Mouse (Mus musculus): ENCODE measurements around the gene Cspg4. TPM values are rescaled to one million over a fixed set of nuclear protein-coding genes. Genes with fewer than 3 reads are reported as not detected.
A peak's percentile ranks its signal among the peaks of the same experiment; 100 is the strongest.

Cspg4 gene
- 3.5 and 4.0 TPM in 2 replicates for polyA plus RNA-seq (2016; fragmentation: Nextera tagmentation; extraction: Ambion mirVana)

DNA sequence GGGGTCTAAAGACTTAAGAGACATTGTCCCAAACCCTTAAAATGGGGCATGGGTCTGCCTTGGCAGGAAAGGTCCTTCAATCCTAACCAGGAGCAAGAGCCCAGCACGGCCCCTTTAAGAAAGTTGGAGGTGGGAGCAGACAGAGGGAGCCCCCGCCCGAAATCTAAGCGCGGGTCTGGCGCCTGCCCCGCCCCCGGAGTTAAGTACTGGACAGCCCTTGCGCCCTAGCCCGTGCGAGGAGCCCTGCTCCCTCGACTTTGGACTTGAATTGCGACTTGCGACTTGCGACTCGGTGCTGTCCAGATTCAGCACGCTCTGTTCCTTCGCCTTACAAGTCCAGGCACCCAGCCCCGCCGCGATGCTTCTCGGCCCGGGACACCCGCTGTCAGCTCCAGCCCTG lies at the start of gene Cspg4:
Gene Cspg4 (plus strand): TSS at position 202 of the 400 bp plus-strand sequence.
- Histone ChIP-seq H3K27ac (replicated peaks) (no peak within 1 kb of the TSS), H3K27me3 (peaks cover 33% of the 10 kb centered on the region), H3K4me3 (peak within 1 kb of the TSS; percentile 31), H3K4me1 (peaks cover 21% of the 10 kb centered on the region), H3K4me2 (replicated peaks) (peak within 1 kb of the TSS; percentile 54), H3K9ac (replicated peaks) (peak within 1 kb of the TSS; percentile 21; the same call in 1 of the 2 replicates), H3K9me3 (no peaks in the 10 kb centered on the region), H3K36me3 (no peaks in the 10 kb centered on the region)
- no peak for ATAC-seq (ENCODE audit: low FRiP score, low read depth)
- WGBS, result 1% methylated on average over 24 of the region's 24 CpGs

DNA sequence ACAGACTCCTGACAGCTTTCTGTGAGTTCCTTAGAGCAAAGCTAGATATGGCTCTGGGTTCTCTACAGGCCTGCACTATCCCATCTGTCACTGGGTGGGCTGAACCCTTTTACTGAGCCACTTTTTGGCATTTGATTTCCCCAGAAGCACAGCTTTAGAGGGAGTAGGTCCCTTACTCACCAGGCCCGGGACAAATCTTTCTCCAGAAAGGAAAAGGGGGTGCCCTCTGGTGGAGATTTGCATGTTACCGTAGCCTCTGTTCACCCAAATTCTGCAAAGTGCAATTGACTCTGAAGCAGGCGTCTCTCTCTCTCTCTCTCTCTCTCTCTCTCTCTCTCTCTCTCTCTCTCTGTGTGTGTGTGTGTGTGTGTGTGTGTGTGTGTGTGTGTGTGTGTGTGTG lies 39.9 kb upstream of the Cspg4 start:
- ATAC-seq (ENCODE audit: low FRiP score, low read depth), result no peak; the same call in 1 of the 2 replicates
- Histone ChIP-seq H3K4me2 (replicated peaks) (peak overlapping the region; percentile 56; the same call in 1 of the 2 replicates), H3K4me3 (no peak overlapping the region), H3K27me3 (peaks cover 26% of the 10 kb centered on the region), H3K4me1 (peaks cover 19% of the 10 kb centered on the region), H3K27ac (replicated peaks) (0 out of 2 replicates have a peak overlapping the region, but pooled peaks have one; percentile 15), H3K9me3 (no peaks in the 10 kb centered on the region), H3K36me3 (no peaks in the 10 kb centered on the region), H3K9ac (replicated peaks) (no peak overlapping the region)
- WGBS, result 2% methylated on average over 3 of the region's 3 CpGs

DNA sequence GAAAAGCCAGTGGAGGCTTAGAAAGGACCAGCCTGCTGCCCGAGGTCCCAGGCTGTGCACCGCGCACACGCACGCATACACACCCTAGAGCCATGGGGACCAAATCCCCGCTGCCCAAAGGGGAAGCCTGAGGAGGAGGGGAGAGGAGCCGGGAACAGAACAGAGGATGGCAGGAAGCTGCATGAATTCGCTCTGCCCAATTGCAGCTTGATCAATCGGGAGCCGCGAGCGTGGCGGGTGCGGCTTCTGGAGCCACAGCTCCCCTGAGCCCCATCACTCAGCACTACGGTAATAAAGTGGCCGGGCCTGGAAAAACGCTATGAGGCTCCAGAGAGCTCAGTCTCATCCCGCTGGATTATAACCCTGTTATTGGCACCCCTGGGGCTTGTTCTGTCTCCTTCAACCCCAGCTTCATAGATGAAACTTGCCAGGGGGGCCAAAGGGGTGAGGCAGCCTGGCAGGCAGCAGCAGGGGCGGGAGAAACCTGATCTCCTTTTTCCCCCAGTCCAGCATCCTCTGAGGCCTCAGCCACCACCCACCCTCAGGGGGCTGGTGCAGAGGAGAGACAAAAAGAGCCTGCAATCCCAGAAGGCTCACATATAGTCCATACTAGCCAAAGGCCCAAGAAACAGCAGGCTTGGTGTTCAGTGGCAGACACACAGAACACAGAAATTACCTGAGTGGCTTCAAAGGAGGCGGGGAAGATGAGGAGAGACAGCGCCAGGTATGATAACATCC lies 39.2 kb upstream of the Cspg4 start:
- Histone ChIP-seq H3K9me3 (no peaks in the 10 kb centered on the region), H3K9ac (replicated peaks) (peak overlapping the region; percentile 56), H3K4me2 (replicated peaks) (peak overlapping the region; percentile 56), H3K4me1 (peaks cover 27% of the 10 kb centered on the region), H3K36me3 (no peaks in the 10 kb centered on the region), H3K4me3 (peak overlapping the region; percentile 31), H3K27me3 (peaks cover 26% of the 10 kb centered on the region), H3K27ac (replicated peaks) (peak overlapping the region; percentile 15; the same call in 1 of the 2 replicates)
- ATAC-seq (ENCODE audit: low FRiP score, low read depth), result peak; percentile 34; the same call in 1 of the 2 replicates
- WGBS, result 11% methylated on average over 21 of the region's 21 CpGs

DNA sequence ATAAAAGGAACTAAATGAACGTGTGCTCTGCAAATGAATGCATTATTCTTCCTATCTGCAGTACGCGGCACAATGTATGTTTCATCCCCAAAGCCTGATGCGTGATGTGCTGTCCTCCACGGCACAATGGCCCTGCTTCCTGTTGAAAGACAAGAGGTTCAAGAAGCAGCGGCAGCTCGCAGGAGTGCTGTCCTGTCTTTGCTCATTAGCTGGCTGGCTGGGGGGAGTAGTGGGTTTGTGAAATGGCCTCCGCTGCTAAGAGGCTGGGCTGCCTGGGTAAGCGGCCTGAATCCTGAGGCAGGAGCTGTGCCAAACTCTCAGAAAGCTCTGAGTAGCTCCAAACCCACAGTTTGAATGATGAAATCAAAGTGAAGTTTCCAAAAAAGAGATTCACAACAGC lies 36.7 kb upstream of the Cspg4 start:
- Histone ChIP-seq H3K36me3 (no peaks in the 10 kb centered on the region), H3K4me1 (peaks cover 35% of the 10 kb centered on the region), H3K9me3 (no peaks in the 10 kb centered on the region), H3K27me3 (peaks cover 35% of the 10 kb centered on the region), H3K27ac (replicated peaks) (no peak overlapping the region), H3K4me3 (no peak overlapping the region), H3K9ac (replicated peaks) (no peak overlapping the region), H3K4me2 (replicated peaks) (no peak overlapping the region)
- no peak for ATAC-seq (ENCODE audit: low FRiP score, low read depth)
- WGBS, result 36% methylated on average over 9 of the region's 9 CpGs

DNA sequence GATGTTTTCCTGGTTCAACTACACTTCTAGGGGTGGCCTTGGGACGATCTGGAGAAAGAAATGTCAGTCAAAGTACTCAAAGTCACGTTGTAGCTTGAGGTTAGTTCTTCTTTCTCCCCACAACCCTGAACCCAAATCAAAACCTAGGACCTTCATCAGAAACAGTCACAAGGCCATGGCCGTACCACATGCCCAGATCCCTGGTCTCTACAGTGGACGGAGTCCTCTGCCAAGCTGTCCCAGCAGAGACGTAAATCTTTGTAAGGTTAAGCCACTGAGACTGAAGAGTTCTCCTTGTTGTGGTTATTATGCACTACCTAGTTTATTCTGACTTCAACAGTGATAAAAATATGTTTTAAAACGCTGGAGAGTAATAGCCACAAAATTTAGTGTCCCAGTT lies 36.0 kb upstream of the Cspg4 start:
- ATAC-seq (ENCODE audit: low FRiP score, low read depth), result no peak
- Histone ChIP-seq H3K27ac (replicated peaks) (no peak overlapping the region), H3K9me3 (no peaks in the 10 kb centered on the region), H3K4me3 (no peak overlapping the region), H3K4me1 (peaks cover 38% of the 10 kb centered on the region), H3K9ac (replicated peaks) (no peak overlapping the region), H3K4me2 (replicated peaks) (no peak overlapping the region), H3K36me3 (no peaks in the 10 kb centered on the region), H3K27me3 (peaks cover 35% of the 10 kb centered on the region)
- 85% methylated on average over 6 of the region's 6 CpGs for WGBS

DNA sequence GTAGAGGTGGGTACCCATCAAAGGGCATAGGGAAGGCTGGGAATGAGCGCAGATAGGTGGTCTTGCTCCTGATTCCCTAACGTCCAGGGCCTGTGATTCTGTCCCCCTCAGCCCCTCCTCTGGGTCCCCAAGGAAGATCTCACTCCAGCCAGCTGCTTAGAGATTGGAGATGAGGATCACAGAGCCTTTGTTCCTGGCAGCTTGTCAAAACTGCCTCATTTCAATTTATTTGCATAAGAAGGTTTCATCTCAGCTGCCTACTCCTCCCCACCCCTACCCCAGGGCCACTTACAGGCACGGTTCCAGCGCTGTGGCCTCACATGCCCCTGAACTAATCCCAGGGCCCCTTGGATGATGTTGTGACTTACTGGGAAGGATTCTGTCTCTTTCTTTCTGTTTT lies 34.7 kb upstream of the Cspg4 start:
- Histone ChIP-seq H3K27ac (replicated peaks) (peak overlapping the region; percentile 71), H3K4me2 (replicated peaks) (no peak overlapping the region; the same call in 1 of the 2 replicates), H3K4me3 (no peak overlapping the region), H3K36me3 (no peaks in the 10 kb centered on the region), H3K4me1 (peaks cover 34% of the 10 kb centered on the region), H3K9me3 (no peaks in the 10 kb centered on the region), H3K9ac (replicated peaks) (no peak overlapping the region), H3K27me3 (peaks cover 26% of the 10 kb centered on the region)
- WGBS, result 18% methylated on average over 4 of the region's 4 CpGs
- peak; percentile 78 for ATAC-seq (ENCODE audit: low FRiP score, low read depth)

DNA sequence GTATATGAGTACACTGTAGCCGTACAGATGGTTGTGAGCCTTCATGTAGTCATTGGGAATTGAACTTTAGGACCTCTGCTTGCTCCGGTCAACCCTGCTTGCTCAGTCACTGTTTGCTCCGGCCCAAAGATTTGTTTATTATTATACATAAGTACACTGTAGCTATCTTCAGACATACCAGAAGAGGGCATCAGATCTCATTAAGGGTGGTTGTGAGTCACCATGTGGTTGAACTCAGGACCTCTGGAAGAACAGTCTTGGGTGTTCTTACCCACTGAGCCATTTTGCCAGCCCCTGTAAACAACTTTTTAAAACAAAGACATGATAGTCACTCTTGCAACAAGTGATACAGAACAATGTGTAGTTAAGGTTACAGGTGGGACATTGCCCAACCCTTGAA lies 32.9 kb upstream of the Cspg4 start:
- H3K4me1 ChIP-seq, result peaks cover 24% of the 10 kb centered on the region
- no peak overlapping the region for H3K9ac ChIP-seq (replicated peaks)
- no peak overlapping the region for H3K4me2 ChIP-seq (replicated peaks)
- H3K27ac ChIP-seq (replicated peaks), result no peak overlapping the region
- no peak overlapping the region for H3K4me3 ChIP-seq
- WGBS, result 89% methylated on average over 3 of the region's 3 CpGs
- H3K9me3 ChIP-seq, result no peaks in the 10 kb centered on the region
- peaks cover 14% of the 10 kb centered on the region; the same call in 1 of the 2 replicates for H3K27me3 ChIP-seq
- no peak for ATAC-seq (ENCODE audit: low FRiP score, low read depth)
- no peaks in the 10 kb centered on the region for H3K36me3 ChIP-seq

DNA sequence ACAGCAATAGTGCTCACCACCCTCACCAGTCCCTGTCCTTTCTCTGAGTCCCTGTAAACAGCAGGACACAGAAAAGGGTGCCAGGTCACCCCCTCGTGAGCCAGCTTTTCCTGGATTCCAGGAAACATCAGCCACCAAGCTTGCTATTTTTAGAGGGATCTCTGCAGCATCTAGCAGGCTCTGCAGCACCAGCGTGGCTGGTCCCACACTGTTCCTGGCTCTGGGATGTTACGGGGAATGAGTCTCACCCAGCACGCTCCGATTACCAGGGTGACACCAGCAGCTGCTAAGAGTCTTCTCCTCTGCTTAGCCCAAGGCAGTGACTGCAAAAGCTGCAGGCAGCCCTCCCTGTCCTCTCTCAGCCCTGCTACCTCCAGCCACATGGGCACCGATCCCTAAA lies 31.9 kb upstream of the Cspg4 start:
- no peaks in the 10 kb centered on the region for H3K9me3 ChIP-seq
- ATAC-seq (ENCODE audit: low FRiP score, low read depth), result no peak
- peaks cover 24% of the 10 kb centered on the region for H3K4me1 ChIP-seq
- H3K4me3 ChIP-seq, result no peak overlapping the region
- no peaks in the 10 kb centered on the region for H3K36me3 ChIP-seq
- peaks cover 9% of the 10 kb centered on the region; the same call in 1 of the 2 replicates for H3K27me3 ChIP-seq
- no peak overlapping the region for H3K9ac ChIP-seq (replicated peaks)
- no peak overlapping the region for H3K4me2 ChIP-seq (replicated peaks)
- no peak overlapping the region for H3K27ac ChIP-seq (replicated peaks)
- 47% methylated on average over 6 of the region's 6 CpGs for WGBS

DNA sequence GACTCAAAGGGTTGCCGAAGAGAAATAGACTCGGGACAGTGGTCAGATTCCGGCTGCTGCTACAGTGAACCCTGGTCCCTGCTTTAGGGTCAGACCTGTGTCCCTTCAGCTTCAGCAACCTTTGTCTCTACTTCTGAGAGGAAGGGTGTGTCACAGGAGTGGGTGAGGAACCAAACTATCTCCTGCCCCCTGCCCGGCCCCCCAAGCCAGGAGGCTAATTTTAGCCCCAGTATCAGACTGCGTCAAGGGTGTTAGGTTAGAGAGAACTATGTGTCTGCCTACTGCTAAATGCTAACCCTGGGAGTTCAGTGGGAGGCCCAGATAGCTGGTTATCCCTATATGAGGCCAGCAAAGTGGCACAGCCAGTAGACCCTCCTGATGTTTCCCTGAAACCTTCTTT lies 29.7 kb upstream of the Cspg4 start:
- H3K4me1 ChIP-seq, result peaks cover 17% of the 10 kb centered on the region
- no peak overlapping the region for H3K4me3 ChIP-seq
- no peak overlapping the region for H3K9ac ChIP-seq (replicated peaks)
- no peak overlapping the region for H3K4me2 ChIP-seq (replicated peaks)
- ATAC-seq (ENCODE audit: low FRiP score, low read depth), result no peak
- peaks cover 9% of the 10 kb centered on the region; the same call in 1 of the 2 replicates for H3K27me3 ChIP-seq
- H3K27ac ChIP-seq (replicated peaks), result no peak overlapping the region
- H3K9me3 ChIP-seq, result no peaks in the 10 kb centered on the region
- H3K36me3 ChIP-seq, result no peaks in the 10 kb centered on the region
- WGBS, result 82% methylated on average over 5 of the region's 5 CpGs

DNA sequence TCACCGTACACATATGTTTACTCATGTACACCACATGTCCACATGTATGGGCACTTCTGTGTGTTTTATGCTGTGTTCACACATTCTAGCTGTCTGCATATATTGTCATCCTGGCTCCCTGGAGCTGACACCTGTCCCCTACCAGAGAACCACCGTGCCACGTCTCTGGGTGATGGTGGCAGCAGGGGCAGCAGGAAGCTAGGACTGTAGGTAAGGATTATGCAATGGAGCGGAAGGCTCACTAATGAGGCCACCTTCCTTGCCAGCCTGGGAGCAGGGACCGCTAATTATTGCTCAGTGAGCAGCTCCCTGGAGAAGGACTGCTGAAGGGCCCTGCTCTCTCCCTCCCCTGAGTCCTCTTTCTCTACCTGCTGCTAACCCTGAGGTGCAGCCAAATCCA lies 24.1 kb upstream of the Cspg4 start:
- no peak overlapping the region for H3K27ac ChIP-seq (replicated peaks)
- H3K9ac ChIP-seq (replicated peaks), result no peak overlapping the region
- peaks cover 13% of the 10 kb centered on the region for H3K27me3 ChIP-seq
- H3K4me2 ChIP-seq (replicated peaks), result no peak overlapping the region
- H3K9me3 ChIP-seq, result no peaks in the 10 kb centered on the region
- no peak overlapping the region for H3K4me3 ChIP-seq
- 0 out of 2 replicates have a peak, but pooled peaks cover 11% of the 10 kb centered on the region for H3K4me1 ChIP-seq
- ATAC-seq (ENCODE audit: low FRiP score, low read depth), result no peak
- no peaks in the 10 kb centered on the region for H3K36me3 ChIP-seq
- WGBS, result 61% methylated on average over 5 of the region's 5 CpGs

DNA sequence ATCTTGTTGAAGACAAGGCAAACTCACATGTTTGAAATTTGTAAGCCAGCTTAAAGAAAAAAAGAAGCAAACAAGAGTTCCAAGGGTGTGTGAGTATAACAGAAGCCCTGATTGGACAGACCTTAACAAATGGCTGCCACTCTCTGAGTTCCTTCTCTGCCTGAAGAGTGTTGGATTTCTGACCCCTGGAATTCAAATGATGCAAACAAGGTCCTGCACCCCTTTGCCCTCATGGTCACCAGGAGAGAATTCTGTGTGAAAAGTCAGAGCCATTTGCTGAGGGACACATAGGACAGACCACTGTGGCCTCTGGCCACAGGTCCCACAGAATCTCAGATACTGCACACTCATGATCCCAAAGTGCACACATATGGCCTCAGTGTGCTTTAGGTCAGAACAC lies 23.0 kb upstream of the Cspg4 start:
- Histone ChIP-seq H3K36me3 (no peaks in the 10 kb centered on the region), H3K27me3 (peaks cover 13% of the 10 kb centered on the region), H3K9me3 (no peaks in the 10 kb centered on the region), H3K27ac (replicated peaks) (no peak overlapping the region), H3K4me3 (no peak overlapping the region), H3K4me1 (0 out of 2 replicates have a peak, but pooled peaks cover 11% of the 10 kb centered on the region), H3K9ac (replicated peaks) (no peak overlapping the region), H3K4me2 (replicated peaks) (no peak overlapping the region)
- no peak for ATAC-seq (ENCODE audit: low FRiP score, low read depth)

DNA sequence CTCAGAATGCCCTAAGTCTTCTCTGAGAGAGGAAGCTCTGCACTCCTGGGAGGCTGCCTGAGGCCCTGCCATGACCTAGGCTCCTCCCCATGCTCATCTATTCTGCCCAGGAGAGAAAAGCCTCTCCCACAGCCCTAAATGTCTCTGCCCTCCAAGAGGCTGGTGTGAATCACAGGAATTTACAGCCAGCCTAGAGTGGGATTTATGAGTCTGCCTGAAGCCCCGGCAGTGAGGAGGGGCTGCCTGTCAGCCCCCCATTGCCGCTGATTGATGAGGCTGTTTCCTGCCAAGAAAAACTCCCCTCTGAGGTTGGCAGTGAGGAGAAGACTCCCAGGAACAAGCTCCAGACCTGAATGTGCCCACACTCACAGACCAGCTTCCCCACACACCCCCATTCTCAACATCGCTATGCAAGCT lies 22.5 kb upstream of the Cspg4 start:
- no peak for ATAC-seq (ENCODE audit: low FRiP score, low read depth)
- H3K9me3 ChIP-seq, result no peaks in the 10 kb centered on the region
- no peak overlapping the region for H3K4me3 ChIP-seq
- no peak overlapping the region for H3K9ac ChIP-seq (replicated peaks)
- H3K27ac ChIP-seq (replicated peaks), result no peak overlapping the region
- H3K4me2 ChIP-seq (replicated peaks), result no peak overlapping the region
- 80% methylated on average over 3 of the region's 3 CpGs for WGBS
- no peaks in the 10 kb centered on the region for H3K36me3 ChIP-seq
- 0 out of 2 replicates have a peak, but pooled peaks cover 11% of the 10 kb centered on the region for H3K4me1 ChIP-seq
- H3K27me3 ChIP-seq, result peaks cover 13% of the 10 kb centered on the region
